9 mouse cellular contexts compared by ENCODE assay signal in the genomic region with DNA sequence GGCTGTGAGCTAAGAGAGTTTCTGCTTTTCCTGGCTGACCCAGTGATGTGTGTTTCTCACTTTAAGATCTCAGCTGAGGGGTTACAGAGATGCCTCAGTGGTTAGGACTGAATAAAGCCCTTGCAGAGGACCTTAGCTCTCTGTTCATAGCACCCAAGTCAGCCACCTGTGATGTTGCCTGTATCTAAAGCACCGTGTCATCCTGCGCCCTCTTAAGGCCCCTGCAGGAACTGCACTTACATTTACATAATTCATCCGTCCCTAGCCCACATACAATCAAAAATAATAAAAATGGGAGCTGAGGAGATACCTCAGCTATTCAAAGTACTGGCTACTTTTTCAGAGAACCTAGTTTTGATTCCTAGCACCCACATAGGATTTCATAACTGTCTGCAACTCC. TPM values are rescaled to one million over a fixed set of nuclear protein-coding genes. Genes with fewer than 3 reads are reported as not detected.
DNase-seq lines count a peak whose midpoint lies in the region; ATAC-seq and TF ChIP-seq lines count a peak whose summit lies in the region.
"Had no signal": no experiment of that assay in that cellular context is flagged by ENCODE, and none has a peak within 500 bp of the region (broad histone marks: within the 10 kb centered on the region; RNA-seq: fewer than 3 reads in every experiment).

No protein-coding gene starts in this region.

- H3K9ac ChIP-seq in kidney, embryonic 16.5 days (replicated peaks; ENCODE audit: low read length): no peak overlapping the region
- no peak overlapping the region for H3K9ac ChIP-seq in ES-Bruce4 (ENCODE audit: low read depth, poor library complexity, severe bottlenecking)
- H3K9ac ChIP-seq: neural tube, embryonic 15.5 days had no signal

- ATAC-seq in kidney, embryonic 16.5 days (ENCODE audit: low FRiP score, low TSS enrichment): no peak
- 0 out of 2 replicates have a peak, but pooled peaks have one; percentile 31 for ATAC-seq in granulocyte monocyte progenitor cell, adult 5-6 weeks (replicated peaks; ENCODE audit: poor library complexity, severe bottlenecking)

- 54% methylated on average over 3 of the region's 3 CpGs for WGBS in kidney, adult 2 months
- WGBS in kidney, embryonic 16.5 days: 49% methylated on average over 3 of the region's 3 CpGs
- 59% methylated on average over 3 of the region's 3 CpGs for WGBS in limb, embryonic 10.5 days

- H3K27ac ChIP-seq in kidney, adult 2 months (ENCODE audit: insufficient read depth, low read depth, low read length): no peak overlapping the region
- no peak overlapping the region for H3K27ac ChIP-seq in kidney, embryonic 16.5 days (ENCODE audit: low read length)
- H3K27ac ChIP-seq in ES-Bruce4 (ENCODE audit: insufficient read depth, low read length): no peak overlapping the region
- H3K27ac ChIP-seq in limb, embryonic 10.5 days: no peak overlapping the region
- H3K27ac ChIP-seq: neural tube, embryonic 15.5 days had no signal

- DNase-seq in kidney, adult 2 months: peak; percentile 4
- DNase-seq in 416B (ENCODE audit: low read depth): peak; percentile 22
- no peak for DNase-seq in limb, embryonic 10.5 days (ENCODE audit: low spot score)
- DNase-seq in layer of hippocampus, postnatal 10 days (ENCODE audit: low spot score in 2 of 2): no peak
- DNase-seq in cerebellum, postnatal 10 days: no peak

- no peak for TF ChIP-seq POLR2A in kidney, adult 2 months (IDR thresholded peaks at IDR 0.05; ENCODE audit: low read depth, low read length)
- no peak for TF ChIP-seq POLR2A in ES-Bruce4 (IDR thresholded peaks at IDR 0.05; ENCODE audit: insufficient read depth, low read length)

- no peak for TF ChIP-seq EP300 in ES-Bruce4 (IDR thresholded peaks at IDR 0.05; ENCODE audit: insufficient read depth, low read depth, low read length)

- H3K4me1 ChIP-seq in kidney, adult 2 months (ENCODE audit: control insufficient read depth, insufficient read depth, low read length): no peaks in the 10 kb centered on the region
- no peaks in the 10 kb centered on the region for H3K4me1 ChIP-seq in kidney, embryonic 16.5 days (ENCODE audit: insufficient read depth, low read length)
- H3K4me1 ChIP-seq in ES-Bruce4 (ENCODE audit: control insufficient read depth, insufficient read depth, low read length): no peaks in the 10 kb centered on the region
- no peaks in the 10 kb centered on the region for H3K4me1 ChIP-seq in limb, embryonic 10.5 days
- H3K4me1 ChIP-seq: neural tube, embryonic 15.5 days had no signal

- H3K4me3 ChIP-seq in kidney, adult 2 months (ENCODE audit: insufficient read depth, low read depth, low read length): no peak overlapping the region
- H3K4me3 ChIP-seq in kidney, embryonic 16.5 days (ENCODE audit: low read length): no peak overlapping the region
- H3K4me3 ChIP-seq in ES-Bruce4 (ENCODE audit: low read depth, low read length): no peak overlapping the region
- no peak overlapping the region for H3K4me3 ChIP-seq in limb, embryonic 10.5 days
- H3K4me3 ChIP-seq: neural tube, embryonic 15.5 days had no signal

- TF ChIP-seq CTCF in kidney, adult 2 months (conservative IDR thresholded peaks at IDR 0.05; ENCODE audit: insufficient read depth, insufficient read length, low read depth, low read length): peak; percentile 57
- TF ChIP-seq CTCF in ES-Bruce4 (IDR thresholded peaks at IDR 0.05; ENCODE audit: low read depth, low read length): peak; percentile 59

- H3K4me2 ChIP-seq in kidney, embryonic 16.5 days (replicated peaks; ENCODE audit: low read depth, low read length): no peak overlapping the region
- H3K4me2 ChIP-seq: neural tube, embryonic 15.5 days had no signal

- no peaks in the 10 kb centered on the region for H3K36me3 ChIP-seq in kidney, adult 2 months (ENCODE audit: control insufficient read depth, insufficient read depth, low read length)
- no peaks in the 10 kb centered on the region for H3K36me3 ChIP-seq in kidney, embryonic 16.5 days (ENCODE audit: insufficient read depth, low read length)
- H3K36me3 ChIP-seq in ES-Bruce4 (ENCODE audit: control insufficient read depth, insufficient read depth, low read length, poor library complexity, severe bottlenecking): no peaks in the 10 kb centered on the region
- H3K36me3 ChIP-seq in limb, embryonic 10.5 days: no peaks in the 10 kb centered on the region
- H3K36me3 ChIP-seq: neural tube, embryonic 15.5 days had no signal

- H3K27me3 ChIP-seq in kidney, adult 2 months (replicated peaks; ENCODE audit: control insufficient read depth, insufficient read depth, low read length): no peaks in the 10 kb centered on the region
- H3K27me3 ChIP-seq in kidney, embryonic 16.5 days (ENCODE audit: insufficient read depth, low read length): no peaks in the 10 kb centered on the region
- H3K27me3 ChIP-seq in ES-Bruce4 (ENCODE audit: control insufficient read depth, insufficient read depth, low read length, poor library complexity, severe bottlenecking): no peaks in the 10 kb centered on the region
- no peaks in the 10 kb centered on the region for H3K27me3 ChIP-seq in limb, embryonic 10.5 days (ENCODE audit: low read depth, poor library complexity, severe bottlenecking)
- H3K27me3 ChIP-seq: neural tube, embryonic 15.5 days had no signal

- no peaks in the 10 kb centered on the region for H3K9me3 ChIP-seq in kidney, embryonic 16.5 days (ENCODE audit: low read length)
- no peaks in the 10 kb centered on the region for H3K9me3 ChIP-seq in ES-Bruce4 (replicated peaks; ENCODE audit: control insufficient read depth, insufficient read depth, low read length, poor library complexity, severe bottlenecking)
- no peaks in the 10 kb centered on the region for H3K9me3 ChIP-seq in limb, embryonic 10.5 days (replicated peaks)
- H3K9me3 ChIP-seq: neural tube, embryonic 15.5 days had no signal

RNA-seq across cellular contexts. Expression of gene Diras2, which starts 54.9 kb away (rescaled TPM):
- 0.08 and 0.10 TPM in 2 replicates for polyA plus RNA-seq in kidney, adult 2 months (2012; rRNA removed)
- polyA plus RNA-seq in kidney, embryonic 16.5 days (2015; fragmentation: Nextera tagmentation; extraction: Ambion mirVana): 0.15 and 0.25 TPM in 2 replicates
- 0.21 TPM in 1 of 2 replicates, not detected in the other for polyA plus RNA-seq in ES-Bruce4 (2011; ENCODE audit: insufficient read depth, insufficient read length, low read depth, missing spikeins)
- 1.4 and 3.8 TPM in 2 replicates for total RNA-seq in granulocyte monocyte progenitor cell, adult 5-6 weeks (2014; fragmentation: Nextera tagmentation)
- 2.7 and 4.5 TPM in 2 replicates for total RNA-seq in granulocyte monocyte progenitor cell, adult 5-6 weeks (2017)
- polyA plus RNA-seq in limb, embryonic 10.5 days (2016; fragmentation: Nextera tagmentation; extraction: Ambion mirVana): 0.11 TPM in 2 replicates
- 100 to 1,000 TPM; 151 to 162 TPM for total RNA-seq in layer of hippocampus, postnatal 10 days (2021)

Comparison
In these comparisons a context has a peak if more than half of its experiments do, and no peak if none do; other contexts are left out.
1. DNase-seq: peak in kidney, adult 2 months (single experiment) and 416B (single experiment); none in limb, embryonic 10.5 days (single experiment), layer of hippocampus, postnatal 10 days (0 of 2) and cerebellum, postnatal 10 days (0 of 2).